Mouse (Mus musculus): ENCODE measurements around the gene Aloxe3. TPM values are rescaled to one million over a fixed set of nuclear protein-coding genes. Genes with fewer than 3 reads are reported as not detected.

The Aloxe3 gene
- total and polyA plus RNA-seq, 3 experiments: 0.13 TPM; not detected in 2

GRCm38 (mm10) chr11:69117737-69118695 lies 7.7 kb upstream of the Aloxe3 start:
- Histone ChIP-seq H3K4me3 (ENCODE audit: control insufficient read depth in 1 of 2, insufficient read depth in 1 of 2, low read depth in 2 of 2, low read length in 2 of 2) (peak overlapping the region; percentile 65 to 96), H3K27ac (ENCODE audit: control insufficient read depth, low read depth, low read length) (peak overlapping the region; percentile 53), H3K36me3 (ENCODE audit: control insufficient read depth in 1 of 2, insufficient read depth in 2 of 2, low read length in 2 of 2) (peaks cover 0 to 9% of the 10 kb centered on the region in 2 experiments; a peak in 2 of 4 replicates), H3K4me1 (ENCODE audit: control insufficient read depth in 1 of 2, insufficient read depth in 2 of 2, low read length in 2 of 2) (peaks cover 0 to 14% of the 10 kb centered on the region in 2 experiments; a peak in 2 of 4 replicates), H3K27me3 (ENCODE audit: control insufficient read depth in 1 of 2, insufficient read depth in 2 of 2, low read length in 2 of 2) (no peaks in the 10 kb centered on the region), H3K9ac (ENCODE audit: control insufficient read depth, low read depth, low read length, poor library complexity, severe bottlenecking) (peak overlapping the region; percentile 79), H3K9me3 (replicated peaks; ENCODE audit: insufficient read depth, low read length) (no peaks in the 10 kb centered on the region), H3K79me2 (ENCODE audit: control insufficient read depth, insufficient read depth, low read length, poor library complexity) (no peaks in the 10 kb centered on the region; the same call in 1 of the 2 replicates)
- TF ChIP-seq MAZ (IDR thresholded peaks at IDR 0.05; ENCODE audit: low read depth, low read length) (peak; percentile 61; the same call in 1 of the 2 replicates), GATA1 (IDR thresholded peaks at IDR 0.05; ENCODE audit: low read depth, low read length) (no peak), MXI1 (IDR thresholded peaks at IDR 0.05; ENCODE audit: low read depth, low read length) (peak; percentile 35; the same call in 1 of the 2 replicates), ETS1 (IDR thresholded peaks at IDR 0.05; ENCODE audit: low read depth, low read length) (no peak), ELF1 (IDR thresholded peaks at IDR 0.05; ENCODE audit: low read depth, low read length) (0 out of 2 replicates have a peak, but pooled peaks have one; percentile 41), SIN3A (IDR thresholded peaks at IDR 0.05; ENCODE audit: low read length) (peak; percentile 57), USF2 (IDR thresholded peaks at IDR 0.05; ENCODE audit: borderline replicate concordance in 1 of 2, insufficient read depth in 1 of 2, low read depth in 1 of 2, low read length in 2 of 2) (no peak), KAT2A (conservative IDR thresholded peaks at IDR 0.05; ENCODE audit: low read depth, low read length) (no peak), CTCF (IDR thresholded peaks at IDR 0.05 in 2 of 3, conservative IDR thresholded peaks at IDR 0.05 in 1 of 3; ENCODE audit: control insufficient read depth in 1 of 3, insufficient read depth in 1 of 3, low read depth in 2 of 3, low read length in 3 of 3, poor library complexity in 1 of 3, severe bottlenecking in 1 of 3) (no peak), RAD21 (IDR thresholded peaks at IDR 0.05; ENCODE audit: low read depth, low read length) (no peak), UBTF (IDR thresholded peaks at IDR 0.05; ENCODE audit: borderline replicate concordance, insufficient read depth, low read depth, low read length) (peak; percentile 90; the same call in 1 of the 2 replicates), MYB (IDR thresholded peaks at IDR 0.05; ENCODE audit: low read depth, low read length) (no peak), POLR2AphosphoS5 (IDR thresholded peaks at IDR 0.05; ENCODE audit: borderline replicate concordance, low read depth, low read length) (no peak), ZMIZ1 (IDR thresholded peaks at IDR 0.05; ENCODE audit: low read depth, low read length) (no peak), CHD1 (IDR thresholded peaks at IDR 0.05; ENCODE audit: low read depth, low read length) (peak; percentile 80; the same call in 1 of the 2 replicates), MYC (IDR thresholded peaks at IDR 0.05; ENCODE audit: low read depth, low read length) (0 out of 2 replicates have a peak, but pooled peaks have one; percentile 24), ZKSCAN1 (IDR thresholded peaks at IDR 0.05; ENCODE audit: low read depth, low read length) (no peak), ZC3H11A (IDR thresholded peaks at IDR 0.05; ENCODE audit: low read depth, low read length) (no peak), MEF2A (IDR thresholded peaks at IDR 0.05; ENCODE audit: extremely low read depth, insufficient replicate concordance, low read depth, low read length, poor library complexity, severe bottlenecking) (no peak), TAL1 (IDR thresholded peaks at IDR 0.05; ENCODE audit: low read length) (no peak), NELFE (IDR thresholded peaks at IDR 0.05; ENCODE audit: low read depth, low read length) (no peak; the same call in 1 of the 2 replicates), TCF12 (IDR thresholded peaks at IDR 0.05; ENCODE audit: low read depth, low read length) (0 out of 2 replicates have a peak, but pooled peaks have one; percentile 11), POLR2A (IDR thresholded peaks at IDR 0.05; ENCODE audit: control insufficient read depth in 1 of 2, insufficient read depth in 1 of 2, low read depth in 1 of 2, low read length in 2 of 2, poor library complexity in 1 of 2) (0 out of 4 replicates have a peak, but pooled peaks of 1 of the 2 experiments have one; percentile 53), EP300 (IDR thresholded peaks at IDR 0.05; ENCODE audit: low read depth in 1 of 2, low read length in 2 of 2) (no peak), CHD2 (IDR thresholded peaks at IDR 0.05; ENCODE audit: low read length) (no peak), E2F4 (IDR thresholded peaks at IDR 0.05; ENCODE audit: borderline replicate concordance, low read depth, low read length) (no peak), RCOR1 (IDR thresholded peaks at IDR 0.05; ENCODE audit: low read depth, low read length) (no peak), MAX (IDR thresholded peaks at IDR 0.05; ENCODE audit: low read length) (peak; percentile 53; the same call in 1 of the 2 replicates), NRF1 (IDR thresholded peaks at IDR 0.05; ENCODE audit: insufficient read depth, low read depth, low read length, poor library complexity, severe bottlenecking) (no peak), POLR2AphosphoS2 (IDR thresholded peaks at IDR 0.05; ENCODE audit: low read length) (no peak), USF1 (IDR thresholded peaks at IDR 0.05; ENCODE audit: low read depth, low read length) (no peak), HCFC1 (IDR thresholded peaks at IDR 0.05; ENCODE audit: low read depth, low read length) (peak; percentile 20; the same call in 1 of the 2 replicates)
- DNase-seq (ENCODE audit: low read depth, low spot score): peak; percentile 85
